Mouse (Mus musculus) liver, embryonic 11.5 days (tissue): ENCODE data around the gene 3110082I17Rik. TPM values are rescaled to one million over a fixed set of nuclear protein-coding genes. Genes with fewer than 3 reads are reported as not detected.

Source experiments
- ATAC-seq: fragments of 200-750 bp; cut with Nextera tagmentation; replicated peaks from 2 replicates; pipeline ENCODE4 v1.8.0; 2017; ENCODE audit warnings: moderate number of reproducible peaks, mild to moderate bottlenecking, moderate TSS enrichment, moderate library complexity; ENCODE audit not compliant: low FRiP score
- DNase-seq: peaks from one replicate; pipeline ENCODE4 v3.0.0-alpha.2; 2017; ENCODE audit warnings: low spot score
- H3K27ac ChIP-seq: fragments of 300-500 bp; sonication (generic); 2 replicates; pipeline ENCODE4 v1.5.1; 2014; ENCODE audit warnings: mild to moderate bottlenecking, low read depth, low read length, control low read depth
- H3K27me3 ChIP-seq: fragments of 300-500 bp; sonication (generic); replicated peaks from 2 replicates; pipeline ENCODE4 v1.6.1; 2014; ENCODE audit warnings: low read length, mixed read lengths; ENCODE audit not compliant: control insufficient read depth, insufficient read depth
- H3K36me3 ChIP-seq: fragments of 300-500 bp; sonication (generic); 2 replicates; pipeline ENCODE4 v1.6.1; 2014; ENCODE audit warnings: mild to moderate bottlenecking, low read length, moderate library complexity, mixed read lengths; ENCODE audit not compliant: control insufficient read depth, insufficient read depth
- H3K4me1 ChIP-seq: fragments of 300-500 bp; sonication (generic); replicated peaks from 2 replicates; pipeline ENCODE4 v1.6.1; 2014; ENCODE audit warnings: low read length, mixed read lengths; ENCODE audit not compliant: control insufficient read depth, insufficient read depth
- H3K4me2 ChIP-seq: fragments of 300-500 bp; sonication (generic); 2 replicates; pipeline ENCODE4 v1.6.1; 2014; ENCODE audit warnings: mild to moderate bottlenecking, control low read depth, moderate library complexity
- H3K4me3 ChIP-seq: fragments of 300-500 bp; sonication (generic); 2 replicates; pipeline ENCODE4 v1.5.1; 2014; ENCODE audit warnings: low read depth, low read length, control low read depth
- H3K9ac ChIP-seq: fragments of 300-500 bp; sonication (generic); 2 replicates; pipeline ENCODE4 v1.6.1; 2014; ENCODE audit warnings: low read depth, low read length, control low read depth
- H3K9me3 ChIP-seq: fragments of 300-500 bp; sonication (generic); 2 replicates; pipeline ENCODE4 v1.6.1; 2016; ENCODE audit warnings: low read length, inconsistent platforms, mixed read lengths; ENCODE audit not compliant: control insufficient read depth
- WGBS: fragments of 180-500 bp; shearing (Covaris S2); extraction: QIAGEN DNeasy Blood & Tissue Kit; methylation state at CpG from one replicate; pipeline ENCODE4 v1.1.7; 2014; 5-methylcytosine and 5-hydroxymethylcytosine counted together
- polyA plus RNA-seq: library from polyadenylated mRNA; unstranded; fragments of >200 nt; fragmentation: Nextera tagmentation; extraction: Ambion mirVana; gene quantifications from 2 replicates; pipeline ENCODE4 v1.2.1, GENCODE M21; 2014

3110082I17Rik gene
- polyA plus RNA-seq, 1 experiment from 2014 or later, result 49.4 TPM

- Histone ChIP-seq H3K9me3 (no peaks in the 10 kb centered on the region), H3K36me3 (no peaks in the 10 kb centered on the region), H3K4me3 (peak overlapping the region; percentile 86), H3K4me1 (peaks cover 16% of the 10 kb centered on the region), H3K4me2 (peak overlapping the region; percentile 99), H3K9ac (no peak overlapping the region), H3K27me3 (peaks cover 25% of the 10 kb centered on the region), H3K27ac (no peak overlapping the region)
- ATAC-seq (no peak), DNase-seq (no peak)
- 69% methylated on average over 5 of the region's 5 CpGs for WGBS
Measured at GRCm38 (mm10) chr5:139324045-139324491, 136.3 kb downstream of the 3110082I17Rik start.

GRCm38 (mm10) chr5:139323260-139323924, 136.9 kb downstream of the 3110082I17Rik start:
- peak overlapping the region; percentile 99 for H3K4me2 ChIP-seq
- H3K27me3 ChIP-seq, result peaks cover 25% of the 10 kb centered on the region
- peaks cover 16% of the 10 kb centered on the region for H3K4me1 ChIP-seq
- no peak overlapping the region for H3K9ac ChIP-seq
- H3K9me3 ChIP-seq, result no peaks in the 10 kb centered on the region
- no peak for DNase-seq
- 79% methylated on average over 9 of the region's 9 CpGs for WGBS
- ATAC-seq, result no peak
- no peaks in the 10 kb centered on the region for H3K36me3 ChIP-seq
- H3K4me3 ChIP-seq, result no peak overlapping the region
- no peak overlapping the region; the same call in 1 of the 2 replicates for H3K27ac ChIP-seq

- Histone ChIP-seq H3K9me3 (no peaks in the 10 kb centered on the region), H3K4me2 (no peak overlapping the region), H3K4me1 (peaks cover 19% of the 10 kb centered on the region), H3K27me3 (peaks cover 23% of the 10 kb centered on the region), H3K9ac (no peak overlapping the region), H3K27ac (no peak overlapping the region), H3K36me3 (no peaks in the 10 kb centered on the region), H3K4me3 (no peak overlapping the region)
- ATAC-seq (no peak), DNase-seq (no peak)
- WGBS, result 82% methylated on average over 6 of the region's 6 CpGs
Measured at GRCm38 (mm10) chr5:139321331-139321730, 139.0 kb downstream of the 3110082I17Rik start.

GRCm38 (mm10) chr5:139320424-139320823, 139.9 kb downstream of the 3110082I17Rik start:
- peaks cover 19% of the 10 kb centered on the region for H3K4me1 ChIP-seq
- no peak overlapping the region for H3K4me2 ChIP-seq
- H3K36me3 ChIP-seq, result no peaks in the 10 kb centered on the region
- H3K9ac ChIP-seq, result no peak overlapping the region
- H3K9me3 ChIP-seq, result no peaks in the 10 kb centered on the region
- no peak overlapping the region for H3K4me3 ChIP-seq
- DNase-seq (no peak), ATAC-seq (no peak)
- peaks cover 19% of the 10 kb centered on the region for H3K27me3 ChIP-seq
- WGBS, result 82% methylated on average over 7 of the region's 7 CpGs
- H3K27ac ChIP-seq, result no peak overlapping the region

GRCm38 (mm10) chr5:139317751-139318504, 142.4 kb downstream of the 3110082I17Rik start:
- WGBS, result 74% methylated on average over 21 of the region's 21 CpGs
- Histone ChIP-seq H3K36me3 (no peaks in the 10 kb centered on the region), H3K4me3 (no peak overlapping the region), H3K4me1 (peaks cover 3% of the 10 kb centered on the region; the same call in 1 of the 2 replicates), H3K27ac (peak overlapping the region; percentile 49), H3K9me3 (no peaks in the 10 kb centered on the region), H3K9ac (no peak overlapping the region), H3K4me2 (no peak overlapping the region), H3K27me3 (no peaks in the 10 kb centered on the region)
- ATAC-seq (no peak), DNase-seq (no peak)

GRCm38 (mm10) chr5:139316982-139317675, 143.2 kb downstream of the 3110082I17Rik start:
- Histone ChIP-seq H3K9me3 (no peaks in the 10 kb centered on the region), H3K4me1 (peaks cover 3% of the 10 kb centered on the region; the same call in 1 of the 2 replicates), H3K27ac (peak overlapping the region; percentile 49; the same call in 1 of the 2 replicates), H3K27me3 (no peaks in the 10 kb centered on the region), H3K36me3 (no peaks in the 10 kb centered on the region), H3K9ac (no peak overlapping the region), H3K4me3 (no peak overlapping the region), H3K4me2 (no peak overlapping the region)
- DNase-seq (no peak), ATAC-seq (peak; percentile 52)
- WGBS, result 70% methylated on average over 6 of the region's 6 CpGs

- DNase-seq (no peak), ATAC-seq (no peak)
- no peaks in the 10 kb centered on the region for H3K9me3 ChIP-seq
- H3K4me1 ChIP-seq, result peaks cover 3% of the 10 kb centered on the region
- H3K4me2 ChIP-seq, result no peak overlapping the region
- H3K27ac ChIP-seq, result no peak overlapping the region
- H3K36me3 ChIP-seq, result no peaks in the 10 kb centered on the region
- H3K27me3 ChIP-seq, result no peaks in the 10 kb centered on the region
- no peak overlapping the region for H3K9ac ChIP-seq
- no peak overlapping the region for H3K4me3 ChIP-seq
- 85% methylated on average over 12 of the region's 12 CpGs for WGBS
Measured at GRCm38 (mm10) chr5:139314941-139315642, 145.2 kb downstream of the 3110082I17Rik start.

- H3K4me1 ChIP-seq, result peaks cover 3% of the 10 kb centered on the region
- no peak overlapping the region for H3K27ac ChIP-seq
- ATAC-seq (no peak), DNase-seq (no peak)
- H3K36me3 ChIP-seq, result no peaks in the 10 kb centered on the region
- H3K4me2 ChIP-seq, result no peak overlapping the region
- 80% methylated on average over 9 of the region's 9 CpGs for WGBS
- no peaks in the 10 kb centered on the region for H3K27me3 ChIP-seq
- H3K4me3 ChIP-seq, result no peak overlapping the region
- H3K9me3 ChIP-seq, result no peaks in the 10 kb centered on the region
- no peak overlapping the region for H3K9ac ChIP-seq
Measured at GRCm38 (mm10) chr5:139313536-139313935, 146.8 kb downstream of the 3110082I17Rik start.
